Mouse (Mus musculus): Measurements from ENCODE around the gene Ppp1ca.

- TF ChIP-seq CTCF (IDR thresholded peaks at IDR 0.05; ENCODE audit: low read depth, low read length) (no peak), POLR2A (IDR thresholded peaks at IDR 0.05; ENCODE audit: borderline replicate concordance, low read depth, low read length) (no peak)
These were observed 35.6 kb downstream of the Ppp1ca start for GRCm38 (mm10) chr19:4227446-4227845.
